Mouse (Mus musculus): ENCODE data around the gene Msmp.

DNA sequence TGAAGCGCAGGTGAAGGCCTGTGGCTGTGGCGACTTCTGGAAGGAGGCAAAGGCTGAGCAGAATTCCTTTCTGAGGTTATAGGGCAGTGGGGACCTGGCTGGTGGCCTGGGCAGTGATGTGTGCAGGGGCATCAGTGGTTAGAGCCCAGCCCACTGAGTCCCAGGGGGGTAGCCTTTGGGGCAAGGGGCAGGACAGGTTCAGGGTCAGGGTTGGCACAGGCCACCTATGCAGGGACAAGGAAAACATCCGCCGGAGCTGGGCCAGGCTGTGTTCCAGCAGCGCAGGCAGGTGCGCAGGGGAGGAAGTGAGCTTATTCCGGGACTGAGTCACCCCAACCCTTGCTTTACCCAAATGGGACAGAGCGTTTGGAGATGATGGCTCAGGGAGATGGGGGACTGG, 2.1 kb upstream of the Msmp start:
- no peak for TF ChIP-seq GATA1 (IDR thresholded peaks at IDR 0.05; ENCODE audit: borderline replicate concordance, low read length)
- TF ChIP-seq FLI1 (IDR thresholded peaks at IDR 0.05; ENCODE audit: low read length) = no peak

Measured in megakaryocyte, embryonic 14.5 days (primary cell).